Mouse (Mus musculus): ENCODE measurements around the gene Ubr7.

Gene Ubr7

DNA sequence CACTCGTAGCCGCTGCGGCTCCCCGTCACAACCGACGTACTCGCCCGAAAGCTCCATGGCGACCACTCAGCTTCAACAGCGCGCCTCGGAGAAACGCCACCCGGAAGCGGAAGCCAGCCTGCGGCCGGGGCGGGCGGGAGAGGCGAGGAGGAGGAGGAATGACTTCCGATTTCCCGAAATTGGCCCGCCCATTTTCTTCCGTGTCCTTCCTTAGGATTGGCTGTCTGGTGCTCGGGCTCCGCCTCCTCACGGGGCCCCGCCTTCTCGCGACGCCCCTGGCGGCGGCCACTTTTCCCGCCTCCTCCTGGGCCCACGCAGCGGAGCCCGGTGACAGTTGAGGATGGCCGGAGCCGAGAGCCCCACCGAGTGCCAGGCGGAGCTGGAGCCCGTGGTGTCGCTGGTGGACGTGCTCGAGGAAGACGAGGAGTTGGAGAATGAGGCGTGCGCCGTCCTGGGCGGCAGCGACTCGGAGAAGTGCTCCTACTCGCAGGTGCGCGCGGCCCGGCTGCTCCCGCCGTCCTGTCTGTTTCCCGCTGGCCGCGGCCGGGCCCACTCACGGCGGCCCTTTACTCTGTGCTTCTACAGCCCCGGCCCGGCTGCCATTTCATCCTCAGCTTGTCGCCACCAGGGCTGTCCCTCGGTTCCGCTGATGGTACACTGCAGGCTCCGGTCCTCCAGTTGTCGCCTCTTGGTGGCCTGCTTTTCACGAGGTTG lies at the start of gene Ubr7, which contains the start of the genes Gm28051 and Gon7:
Gene Ubr7 (plus strand): TSS at position 279 of the 714 bp plus-strand sequence.
Gene Gm28051 (minus strand): TSS at position 77 of the 714 bp plus-strand sequence.
Gene Gon7 (minus strand): TSS at position 115 of the 714 bp plus-strand sequence.
- peak; percentile 99 for DNase-seq

DNA sequence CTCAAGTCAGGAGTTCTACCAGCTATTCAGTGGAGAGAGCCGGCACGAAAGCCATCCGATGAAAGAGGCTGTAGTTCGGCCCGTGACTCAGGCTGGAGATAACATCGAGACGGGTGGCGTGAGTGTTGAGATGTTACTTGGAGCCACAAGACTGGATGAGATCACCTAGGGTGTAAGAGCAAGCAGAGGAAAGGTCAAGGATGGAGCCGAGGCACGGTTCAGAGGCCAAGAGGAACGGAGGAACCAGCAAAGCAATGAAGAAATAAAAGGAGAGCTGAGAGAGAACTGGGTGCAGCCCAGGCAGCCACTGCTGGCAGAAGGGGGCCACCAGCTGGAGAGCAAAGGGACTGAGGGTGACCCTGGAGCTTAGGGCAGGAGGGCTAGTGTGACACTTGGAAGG lies 49.5 kb upstream of the Ubr7 start:
- peak; percentile 93 for DNase-seq

DNA sequence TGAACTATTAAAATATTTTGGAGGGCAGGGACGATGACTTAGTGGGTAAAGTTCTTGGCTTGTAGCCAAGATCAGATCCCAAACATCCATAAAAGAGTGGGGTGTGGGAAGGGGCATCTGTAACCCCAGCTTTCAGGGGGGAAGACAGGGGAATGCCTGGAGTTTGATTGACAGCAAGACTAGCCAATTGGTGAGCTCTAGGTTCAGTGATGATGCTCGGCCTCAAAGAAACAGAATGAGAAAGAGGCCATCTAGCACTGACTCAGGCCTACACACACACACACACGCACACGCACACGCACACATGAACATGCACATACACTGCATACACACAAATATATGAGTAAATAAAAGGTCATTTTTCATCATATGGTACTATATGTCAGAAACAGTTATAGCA lies 47.9 kb upstream of the Ubr7 start:
- DNase-seq: peak; percentile 56

DNA sequence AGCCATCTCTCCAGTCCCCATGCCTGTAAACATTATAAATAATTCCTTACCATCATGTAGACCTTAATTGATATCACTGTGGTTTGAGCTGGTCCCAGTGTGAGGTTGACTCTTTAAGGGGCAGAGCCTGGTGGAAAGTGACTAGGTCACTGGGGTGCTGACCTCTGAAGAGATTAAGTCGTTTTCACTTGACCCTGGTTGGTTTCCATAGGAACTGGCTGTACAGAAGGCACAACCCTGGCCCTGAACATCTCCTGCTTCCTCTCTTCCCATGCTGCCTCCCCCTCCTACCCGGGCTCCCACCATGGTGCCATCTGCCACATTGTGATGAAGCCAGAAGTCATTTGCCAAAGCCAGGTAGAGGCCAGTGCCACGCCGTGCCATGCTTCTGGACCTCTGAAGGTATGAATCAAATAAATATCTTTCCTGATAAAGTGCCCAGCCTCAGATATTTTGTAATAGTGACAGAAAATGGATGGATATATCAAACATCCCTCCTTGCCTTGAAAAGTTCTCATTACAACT lies 46.9 kb upstream of the Ubr7 start:
- DNase-seq: peak; percentile 60

DNA sequence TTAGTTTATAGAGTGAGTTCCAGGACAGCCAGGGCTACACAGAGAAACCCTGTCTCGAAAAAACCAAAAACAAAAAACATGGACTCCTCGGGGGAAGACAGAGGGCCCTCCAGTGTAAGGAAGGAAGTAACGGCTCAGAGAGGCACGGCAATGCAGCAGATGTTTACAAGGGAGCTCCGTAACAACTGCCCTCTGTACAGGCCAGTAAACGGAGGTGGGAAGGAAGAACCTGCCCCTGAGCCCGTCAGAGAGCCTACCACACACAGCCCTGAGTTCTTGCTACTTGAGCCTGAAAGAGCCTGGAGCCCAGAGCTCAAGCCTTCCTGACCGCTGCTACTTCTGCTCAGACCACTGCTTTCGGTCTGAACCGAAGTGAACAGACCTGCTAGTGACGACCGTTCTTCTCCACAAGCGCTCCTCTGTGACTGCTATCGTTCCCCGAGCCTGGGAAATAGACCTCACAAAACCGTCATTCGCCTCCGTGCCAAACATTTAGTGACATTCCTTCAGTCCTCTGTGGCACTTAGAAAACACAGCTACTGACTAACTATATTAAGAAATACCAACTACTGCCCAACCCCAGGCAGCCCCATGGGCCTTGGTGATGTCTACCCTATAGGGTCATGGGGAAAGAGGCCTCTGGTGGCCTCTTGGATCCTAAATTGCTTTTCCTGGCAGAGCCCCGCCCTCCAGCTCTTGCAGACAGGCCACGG lies 44.5 kb upstream of the Ubr7 start:
- DNase-seq: peak; percentile 88

DNA sequence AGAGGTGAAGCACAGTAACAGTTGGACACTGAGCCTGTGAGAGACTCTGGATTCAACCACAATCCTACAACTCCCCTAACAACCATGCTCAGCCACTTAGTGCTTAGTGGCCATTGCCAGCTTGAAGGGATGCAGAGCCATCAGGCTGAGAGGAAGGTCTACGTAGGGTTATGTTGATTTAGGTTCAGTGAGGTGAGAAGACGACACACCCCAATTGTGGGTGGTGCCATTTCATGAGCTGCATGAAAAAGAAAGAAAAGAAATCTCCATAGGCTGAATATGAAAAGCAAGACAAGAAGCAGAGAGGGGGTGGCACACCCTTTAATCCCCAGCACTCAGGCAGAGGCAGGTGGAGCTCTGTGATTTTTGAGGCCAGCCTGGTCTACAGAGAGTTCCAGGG lies 43.7 kb upstream of the Ubr7 start:
- DNase-seq: no peak

DNA sequence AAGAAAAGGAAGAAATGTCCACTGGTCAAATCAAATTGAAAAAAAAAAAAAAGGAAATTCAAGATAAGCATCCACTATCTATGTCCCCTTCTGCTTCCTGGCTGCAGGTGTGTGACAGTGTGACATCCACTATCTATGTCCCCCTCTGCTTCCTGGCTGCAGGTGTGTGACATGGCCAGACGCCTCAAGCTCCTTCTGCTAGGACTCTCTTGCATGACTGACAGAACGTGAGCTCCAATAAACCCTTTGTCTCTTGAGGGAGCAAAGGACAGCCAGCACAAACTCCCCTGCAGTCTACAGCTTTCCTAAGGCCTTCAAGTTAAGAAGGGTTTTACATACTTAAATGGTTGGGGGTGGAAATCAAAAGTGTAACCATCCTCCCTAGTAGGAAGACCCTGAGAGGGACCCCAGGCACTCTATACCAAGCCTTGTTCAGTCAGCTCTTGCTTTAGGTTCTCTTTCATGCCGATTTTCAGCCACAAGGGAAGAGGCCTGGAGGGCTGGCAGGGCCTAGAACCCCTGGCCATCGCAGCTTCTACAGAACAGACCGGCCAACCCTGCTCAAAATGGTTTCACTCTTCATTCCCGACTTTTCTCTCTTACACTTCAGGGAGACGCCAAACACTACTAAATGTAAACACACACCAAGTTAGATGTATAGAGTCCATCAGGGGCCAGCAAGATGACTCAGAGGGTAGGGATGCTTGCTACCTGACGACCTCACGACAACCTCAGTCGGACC lies 42.9 kb upstream of the Ubr7 start:
- peak; percentile 64 for DNase-seq

DNA sequence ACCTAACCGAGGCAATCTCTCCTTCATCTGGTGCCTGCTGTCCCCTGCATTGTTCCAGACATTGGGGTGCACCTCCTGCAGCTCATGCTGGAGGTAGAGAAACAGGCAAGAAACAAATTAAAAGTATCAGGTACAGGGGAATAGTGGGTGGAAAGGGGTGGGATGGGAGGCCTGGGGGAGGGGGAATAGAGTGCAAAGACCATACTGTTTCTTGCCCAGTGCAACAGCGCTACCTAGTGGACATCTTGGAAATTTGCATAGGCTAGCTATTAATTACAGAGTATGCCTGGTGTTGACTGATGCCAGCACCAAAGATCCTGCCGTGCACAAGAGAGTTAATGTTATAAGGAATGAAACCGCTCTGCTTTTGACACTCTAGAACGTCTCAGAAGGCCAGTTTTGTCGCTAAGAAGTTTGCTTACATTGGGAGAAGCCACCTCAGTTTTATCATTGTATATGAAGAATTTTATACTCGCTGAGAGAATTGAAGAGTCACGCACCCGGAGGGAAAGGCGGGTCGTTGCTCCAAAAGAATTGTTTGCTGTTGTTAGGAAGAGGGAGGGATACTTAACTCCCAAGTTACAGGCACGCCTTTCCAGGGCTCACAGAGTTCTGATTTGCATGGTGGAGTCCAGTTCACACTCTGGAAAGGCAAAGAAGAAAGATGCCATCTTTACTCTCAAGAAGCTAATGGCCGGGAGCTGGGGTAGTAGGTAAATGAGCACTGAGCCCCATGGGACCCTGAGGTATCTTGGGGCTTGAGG lies 38.0 kb upstream of the Ubr7 start:
- DNase-seq: peak; percentile 86

DNA sequence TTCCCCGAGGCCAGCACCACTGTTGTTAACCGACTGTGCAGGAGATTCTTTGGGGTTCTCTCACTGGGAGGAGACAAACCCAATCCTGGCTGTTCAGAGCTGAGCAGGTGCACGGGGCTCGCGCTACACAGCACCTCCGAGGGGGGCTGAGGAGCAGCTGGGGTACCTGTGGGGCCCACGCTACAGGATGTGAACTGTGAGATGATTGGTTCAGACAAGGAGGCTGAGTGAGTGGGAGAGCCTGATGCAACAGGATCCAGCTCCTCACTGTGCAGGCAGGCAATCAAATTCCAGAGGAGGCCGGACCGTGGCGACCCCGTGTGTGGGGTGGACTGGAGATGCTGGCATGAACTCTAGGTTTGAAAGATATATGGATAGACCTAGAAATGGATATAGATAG lies 35.3 kb upstream of the Ubr7 start:
- peak; percentile 70 for DNase-seq

DNA sequence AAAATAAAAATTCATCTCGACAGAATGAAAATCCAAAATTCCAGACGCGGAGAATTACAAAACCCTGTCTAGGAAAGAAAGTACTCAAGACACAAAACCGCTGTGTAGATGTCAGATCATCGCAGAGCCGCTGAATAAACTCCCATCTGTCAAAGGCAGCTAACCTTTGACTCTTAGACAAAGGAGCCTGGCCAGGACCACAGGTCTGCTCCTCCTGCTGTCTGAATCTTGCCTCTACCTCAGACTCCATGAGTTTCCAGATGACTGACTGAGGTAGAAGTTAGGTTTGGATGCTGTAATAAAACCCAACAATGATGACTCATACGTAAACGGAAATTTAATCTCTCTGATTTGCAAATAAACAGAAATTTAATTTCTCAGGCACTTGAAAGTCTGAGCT lies 34.8 kb upstream of the Ubr7 start:
- no peak for DNase-seq

DNA sequence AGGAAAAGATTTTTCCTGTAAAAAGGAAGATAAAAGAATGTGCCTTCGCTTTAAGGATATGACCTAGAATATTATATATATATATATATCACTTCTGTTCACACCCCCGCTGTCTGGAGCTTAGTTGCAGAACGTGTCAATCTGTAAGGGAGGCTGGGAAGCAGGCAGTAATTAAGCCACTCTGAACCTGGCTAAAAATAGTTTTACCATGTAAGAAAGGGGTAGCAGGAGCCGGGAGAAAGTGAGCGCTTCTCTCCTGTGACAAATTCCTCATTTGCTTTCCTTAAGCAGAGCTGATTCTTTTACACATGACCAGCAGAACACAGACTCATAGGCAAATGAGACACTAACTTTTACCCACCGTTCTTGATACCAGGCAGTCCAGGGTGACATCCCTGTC lies 33.9 kb upstream of the Ubr7 start:
- no peak for DNase-seq

DNA sequence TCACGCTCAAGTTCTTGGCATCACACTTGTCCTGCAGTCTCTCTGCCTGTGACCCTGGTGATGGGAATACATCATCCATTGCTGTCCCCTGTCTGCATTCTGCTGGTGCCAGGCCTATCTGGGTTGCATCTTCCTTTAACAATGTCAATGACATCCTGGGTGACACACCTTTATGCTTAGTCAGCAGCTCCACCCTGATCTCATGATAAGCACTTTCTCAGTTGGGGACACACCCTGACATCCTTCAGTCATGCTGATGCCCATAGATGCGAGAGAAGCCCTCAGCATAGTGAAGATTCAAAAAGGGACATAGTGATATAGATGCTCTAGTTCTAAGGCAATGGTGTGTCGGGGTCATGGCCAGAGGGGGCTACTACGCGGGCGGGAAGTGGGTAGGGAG lies 32.6 kb upstream of the Ubr7 start:
- DNase-seq: no peak

DNA sequence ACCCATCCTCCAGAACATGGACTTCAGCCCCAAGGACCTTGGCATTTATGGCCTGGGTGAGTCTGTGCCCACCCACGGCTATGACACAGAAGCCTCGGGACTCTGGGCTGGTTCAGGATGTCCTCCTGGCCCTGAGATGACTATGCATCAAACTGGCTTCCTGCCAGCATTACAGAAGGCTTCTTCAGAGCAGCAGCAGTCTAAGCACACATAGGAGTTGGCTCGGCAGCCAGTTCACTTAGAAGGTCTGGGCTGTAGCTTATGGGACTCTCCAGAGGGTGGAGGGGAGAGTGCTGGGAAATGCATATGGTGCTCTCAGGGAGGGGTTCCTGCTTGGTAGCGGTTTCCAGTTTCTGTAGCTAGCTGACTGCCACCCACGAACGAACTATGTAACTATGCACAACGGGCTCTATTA lies 32.0 kb upstream of the Ubr7 start:
- DNase-seq: no peak

DNA sequence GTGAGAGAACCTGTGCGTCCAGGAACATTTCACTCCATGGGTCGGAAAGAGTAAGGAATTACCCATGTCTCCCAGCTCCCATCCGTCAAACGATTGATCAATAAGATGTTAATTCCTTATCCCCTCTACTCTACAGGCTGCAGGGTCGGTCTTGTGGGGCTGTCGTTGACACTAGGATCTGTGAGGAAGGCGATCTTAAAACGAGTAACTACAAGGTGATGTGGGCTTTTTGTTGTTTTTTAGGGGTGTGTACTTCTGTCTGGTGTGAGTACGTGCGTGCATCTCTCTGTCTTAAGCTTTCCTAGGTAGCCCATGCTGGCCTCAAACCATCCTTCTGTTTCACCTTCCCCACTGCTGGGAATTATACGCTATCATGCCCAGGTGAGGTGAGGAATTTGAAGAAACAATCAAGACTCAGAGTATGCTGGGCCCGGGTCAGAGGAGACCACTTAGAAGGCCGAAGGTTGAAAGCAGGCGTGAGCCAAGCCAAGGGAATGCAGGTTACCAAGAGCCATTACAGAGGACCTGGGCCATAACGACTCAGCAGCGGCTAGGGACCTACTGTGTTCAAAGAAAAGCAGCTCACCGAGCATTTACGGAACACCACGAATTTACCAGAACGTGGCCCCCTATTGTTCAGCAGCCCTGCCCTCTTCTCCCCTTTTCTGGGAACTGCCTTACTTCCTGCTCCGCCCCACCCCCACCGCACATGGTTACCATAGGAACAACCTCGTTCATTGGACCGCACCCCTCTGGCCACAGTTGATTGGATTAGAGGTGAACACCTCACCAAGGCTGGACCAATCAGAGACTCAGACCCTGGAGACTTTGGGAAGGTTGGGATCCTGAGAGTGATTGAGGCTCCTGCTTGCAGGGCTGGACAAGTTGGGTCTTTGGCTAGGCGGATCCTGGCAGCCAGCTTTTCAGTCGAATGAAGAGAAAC lies 27.6 kb upstream of the Ubr7 start:
- DNase-seq: peak; percentile 97

DNA sequence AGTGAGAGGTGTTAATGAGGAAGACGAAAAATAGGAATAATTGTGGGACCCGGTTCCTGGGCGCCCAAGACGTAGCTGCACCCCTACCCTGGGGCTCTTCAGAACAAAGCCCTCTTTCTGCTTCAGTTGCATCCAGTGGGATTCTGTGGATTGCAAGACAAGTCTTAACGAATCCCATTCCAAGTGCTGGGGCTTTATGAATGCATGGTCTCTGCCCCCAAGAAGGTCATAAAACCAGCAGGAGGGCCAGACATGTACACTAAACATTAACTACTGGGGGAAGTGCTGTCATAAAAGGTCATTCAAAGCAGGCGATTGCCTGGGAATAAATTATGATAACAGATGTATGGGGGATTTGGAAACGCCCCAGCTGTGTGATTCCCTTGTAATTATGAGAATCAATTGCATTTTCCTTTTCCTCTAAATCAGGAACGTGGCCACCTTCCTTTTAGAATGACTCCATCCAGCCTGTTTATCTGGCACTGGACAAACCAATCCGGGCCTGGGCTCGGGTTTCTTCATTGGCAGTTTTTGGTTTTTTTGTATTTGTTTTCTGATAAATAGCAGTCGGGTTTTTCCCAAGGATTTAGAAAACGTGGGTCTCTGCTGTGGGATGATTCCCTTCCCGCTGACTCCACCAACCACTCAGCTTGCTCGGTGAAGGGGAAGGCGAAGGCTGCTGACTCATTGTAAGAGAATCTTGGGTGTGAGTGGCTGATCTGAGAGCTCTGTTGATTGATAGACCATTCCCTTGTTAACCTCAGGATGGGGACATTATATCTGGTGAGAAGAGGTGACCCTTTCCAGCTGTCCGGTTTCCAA lies 26.8 kb upstream of the Ubr7 start:
- DNase-seq: no peak

DNA sequence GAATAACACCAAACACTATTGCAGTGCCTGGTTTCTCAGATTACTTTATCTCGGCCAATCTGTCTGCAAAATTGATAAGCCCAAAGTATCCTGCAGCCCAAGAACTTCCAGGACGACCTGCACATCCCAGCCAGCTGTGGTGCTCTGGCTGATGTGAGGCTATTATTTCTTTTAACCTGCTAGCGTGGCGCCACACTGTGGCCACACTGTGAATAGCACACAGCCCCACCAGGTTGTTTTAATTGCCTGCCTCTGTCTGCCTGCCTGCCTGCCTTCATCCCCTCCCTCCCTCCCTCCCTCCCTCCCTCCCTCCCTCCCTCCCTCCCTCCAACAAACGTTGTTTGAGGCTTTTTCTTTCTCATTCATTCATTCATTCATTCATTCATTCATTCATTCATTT lies 24.4 kb upstream of the Ubr7 start:
- peak; percentile 92 for DNase-seq

DNA sequence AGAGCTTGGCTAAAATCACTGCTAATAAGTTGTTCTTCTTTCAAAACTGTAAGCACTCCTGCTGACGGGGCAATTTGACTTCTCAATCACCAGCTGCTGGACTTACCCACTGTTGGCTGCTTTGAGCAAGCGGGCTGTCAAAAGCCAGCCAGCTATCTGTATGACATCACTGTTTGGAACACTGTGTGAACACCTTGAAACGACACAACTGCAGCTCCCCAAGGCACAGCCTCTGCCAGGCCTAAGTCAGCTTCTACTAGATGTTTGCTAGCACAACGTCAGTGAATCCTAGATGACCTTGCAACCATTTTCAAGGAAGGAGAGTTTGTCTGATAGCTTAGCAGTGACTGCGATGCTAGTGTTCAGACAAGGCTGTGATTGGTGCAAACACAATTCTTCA lies 18.7 kb upstream of the Ubr7 start:
- no peak for DNase-seq

DNA sequence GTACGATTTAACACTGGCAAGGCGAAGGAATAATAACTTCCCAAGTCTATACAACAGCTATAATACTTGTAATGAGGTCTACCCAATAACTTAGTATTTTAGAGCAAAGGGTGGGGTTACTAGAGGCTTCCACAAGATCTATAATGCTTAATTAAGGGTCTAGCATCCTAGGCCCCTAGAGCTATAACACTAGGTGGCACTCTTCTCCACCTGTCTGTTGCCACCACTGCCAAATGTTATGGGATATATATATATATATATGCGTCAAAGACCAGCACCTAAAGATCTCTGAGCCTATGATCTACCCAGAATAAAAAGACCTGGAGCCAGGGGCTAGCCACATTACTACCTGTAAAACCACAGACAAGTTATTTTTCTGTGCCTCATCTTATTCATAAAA lies 17.5 kb upstream of the Ubr7 start:
- no peak for DNase-seq

DNA sequence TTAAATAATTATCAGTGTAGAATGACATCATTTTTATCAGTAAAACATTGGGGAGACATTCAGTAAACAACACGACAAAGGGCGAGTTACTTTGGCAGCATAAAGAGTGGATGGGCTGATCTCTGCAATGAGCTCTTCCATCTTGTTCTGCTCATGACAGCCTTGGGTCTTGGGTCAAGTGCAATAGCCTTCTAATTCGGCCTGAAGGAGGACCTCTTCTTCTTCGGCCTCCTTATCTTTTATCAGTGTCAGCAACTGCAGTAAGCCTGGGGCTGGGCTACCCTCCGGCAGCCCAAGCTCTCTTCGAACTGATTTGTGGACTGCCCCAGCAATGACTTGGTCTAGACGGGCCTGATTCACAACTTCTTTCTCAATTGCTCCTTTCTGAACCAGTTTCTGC lies 15.7 kb upstream of the Ubr7 start:
- peak; percentile 71 for DNase-seq

DNA sequence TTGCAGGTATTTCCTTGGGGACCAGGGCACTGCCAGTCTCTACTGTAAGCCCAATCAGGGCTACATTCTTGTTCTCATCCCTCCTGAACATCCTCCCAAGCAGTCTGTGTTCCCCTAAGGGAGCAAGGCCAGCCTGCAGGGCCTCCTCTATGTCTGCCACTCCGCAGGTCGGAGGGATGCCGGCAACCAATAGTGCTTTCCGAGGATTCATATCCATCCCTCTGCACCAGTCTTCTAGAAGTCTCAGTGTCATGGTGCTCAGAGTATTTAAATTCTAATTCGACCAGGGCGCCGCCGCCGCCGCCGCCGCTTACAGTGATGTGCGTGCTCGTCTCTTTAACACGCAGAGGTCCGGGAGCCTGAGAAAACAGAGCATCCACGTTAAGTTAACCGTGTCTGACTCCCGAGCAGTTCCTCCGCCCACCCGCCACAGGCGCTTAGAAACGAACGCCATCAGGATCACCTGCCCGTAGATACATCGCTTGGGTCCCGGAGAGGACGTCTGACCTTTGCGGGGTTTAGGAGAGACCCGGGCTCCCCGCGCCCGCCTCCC lies 14.7 kb upstream of the Ubr7 start:
- DNase-seq: no peak

Data from heart, adult 11 months (tissue).